Mouse (Mus musculus) thymus, adult 2 months (tissue): ENCODE measurements around the gene Grip1. TPM values are rescaled to one million over a fixed set of nuclear protein-coding genes. Genes with fewer than 3 reads are reported as not detected.

Experiments
- DNase-seq: peaks from one replicate; pipeline ENCODE4 v3.0.0; 2021
- H3K27ac ChIP-seq: fragments of 200-500 bp; 2 replicates; pipeline ENCODE4 v1.5.1; 2012; ENCODE audit warnings: low read length, control low read depth; ENCODE audit not compliant: control insufficient read depth, insufficient read depth
- H3K27me3 ChIP-seq: fragments of 200-500 bp; 2 replicates; pipeline ENCODE4 v1.6.1; 2012; ENCODE audit warnings: mild to moderate bottlenecking, low read length, moderate library complexity, mixed read lengths; ENCODE audit not compliant: control insufficient read depth, insufficient read depth
- H3K36me3 ChIP-seq: fragments of 200-500 bp; 2 replicates; pipeline ENCODE4 v1.6.1; 2012; ENCODE audit warnings: mild to moderate bottlenecking, low read length, moderate library complexity; ENCODE audit not compliant: control insufficient read depth, insufficient read depth
- H3K4me1 ChIP-seq: fragments of 200-500 bp; replicated peaks from 2 replicates; pipeline ENCODE4 v1.6.1; 2012; ENCODE audit warnings: low read length; ENCODE audit not compliant: control insufficient read depth, insufficient read depth
- H3K4me3 ChIP-seq: fragments of 200-500 bp; 2 replicates; pipeline ENCODE4 v1.5.1; 2012; ENCODE audit warnings: mild to moderate bottlenecking, low read length, control low read depth, moderate library complexity; ENCODE audit not compliant: control insufficient read depth, insufficient read depth
- CTCF ChIP-seq: fragments of 200-500 bp; IDR thresholded peaks from 2 replicates; pipeline ENCODE4 v1.5.1; 2012; ENCODE audit warnings: mild to moderate bottlenecking, control low read depth, low read length, moderate library complexity, borderline replicate concordance; ENCODE audit not compliant: control insufficient read depth, poor library complexity, insufficient read depth; ENCODE audit errors: extremely low read depth
- POLR2A ChIP-seq: fragments of 200-500 bp; IDR thresholded peaks from 2 replicates; pipeline ENCODE4 v1.6.1; 2012; ENCODE audit warnings: mild to moderate bottlenecking, low read length, control low read depth, moderate library complexity; ENCODE audit not compliant: control insufficient read depth, poor library complexity, insufficient read depth; ENCODE audit errors: extremely low read depth
- WGBS: fragments of 180-500 bp; shearing (Covaris S2); methylation state at CpG from one replicate; pipeline ENCODE4 v1.1.7; 2018; 5-methylcytosine and 5-hydroxymethylcytosine counted together
- polyA plus RNA-seq: library from polyadenylated mRNA; depleted of rRNA; stranded (reverse); fragments of >200 nt; gene quantifications from 2 replicates; pipeline ENCODE4 v1.2.3, GENCODE M21; 2012

The Grip1 gene
- polyA plus RNA-seq, 1 experiment = 0.47 TPM

- Histone ChIP-seq H3K27ac (no peak overlapping the region), H3K27me3 (no peaks in the 10 kb centered on the region), H3K36me3 (peaks cover 71% of the 10 kb centered on the region), H3K4me1 (no peaks in the 10 kb centered on the region), H3K4me3 (no peak overlapping the region)
- TF ChIP-seq CTCF = no peak
- TF ChIP-seq POLR2A = no peak
- WGBS = 94% methylated on average over 12 of the region's 12 CpGs
- DNase-seq = no peak
Measured at GRCm38 (mm10) chr10:120092548-120092947, 638.9 kb downstream of the Grip1 start.

DNA sequence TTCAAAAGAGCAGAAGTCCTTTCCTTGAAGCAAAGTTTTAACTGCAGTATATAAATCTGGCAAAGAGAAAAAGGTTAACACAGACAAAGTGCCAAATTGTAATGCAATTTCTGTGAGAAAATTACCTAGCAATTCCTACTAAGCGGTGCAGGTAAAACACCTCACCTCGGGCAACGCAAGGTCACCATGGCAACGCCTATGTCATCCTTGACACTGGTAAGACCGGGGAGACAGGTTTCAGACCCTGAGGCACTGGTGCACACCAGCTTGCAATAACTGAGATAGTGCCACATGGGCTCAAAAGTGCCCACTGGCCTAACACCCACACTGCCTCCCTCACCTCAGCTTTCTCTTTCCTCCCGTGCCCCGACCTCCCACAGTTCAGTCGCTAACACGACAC, 641.5 kb downstream of the Grip1 start:
- H3K36me3 ChIP-seq = peaks cover 52% of the 10 kb centered on the region
- WGBS = 97% methylated on average over 9 of the region's 9 CpGs
- no peak for DNase-seq

GRCm38 (mm10) chr10:120095716-120096115, 642.1 kb downstream of the Grip1 start:
- Histone ChIP-seq H3K27ac (no peak overlapping the region), H3K36me3 (peaks cover 57% of the 10 kb centered on the region)
- WGBS = 97% methylated on average over 5 of the region's 5 CpGs

More for the DNA sequence above, 641.5 kb downstream of the Grip1 start:
- Histone ChIP-seq H3K27me3 (no peaks in the 10 kb centered on the region), H3K4me3 (no peak overlapping the region), H3K4me1 (no peaks in the 10 kb centered on the region), H3K27ac (no peak overlapping the region)
- TF ChIP-seq POLR2A = no peak
- no peak for TF ChIP-seq CTCF

DNA sequence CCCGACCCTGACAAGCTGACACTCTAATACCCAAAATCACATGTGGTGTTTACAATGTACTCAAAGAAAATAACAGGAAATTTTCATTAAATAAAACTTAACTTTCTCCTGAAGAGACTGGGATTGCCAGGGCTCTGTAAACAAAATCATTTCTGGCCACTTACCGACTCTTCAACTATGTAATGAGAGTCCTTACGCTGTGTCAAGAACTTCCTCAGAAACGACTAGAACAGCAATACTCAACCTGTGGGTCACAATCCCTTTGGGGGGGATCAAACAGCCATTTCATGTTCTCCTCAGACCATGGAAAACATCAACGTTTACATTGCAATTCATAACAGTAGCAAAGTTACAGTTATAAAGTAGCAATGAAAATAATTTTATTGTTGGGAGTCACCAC, 643.9 kb downstream of the Grip1 start:
- Histone ChIP-seq H3K4me1 (no peaks in the 10 kb centered on the region), H3K4me3 (no peak overlapping the region), H3K27me3 (no peaks in the 10 kb centered on the region), H3K36me3 (peaks cover 53% of the 10 kb centered on the region), H3K27ac (no peak overlapping the region)
- TF ChIP-seq POLR2A = no peak
- TF ChIP-seq CTCF = no peak
- DNase-seq = no peak
- WGBS = 95% methylated on average over 5 of the region's 5 CpGs

More at GRCm38 (mm10) chr10:120095716-120096115, 642.1 kb downstream of the Grip1 start:
- no peak for TF ChIP-seq CTCF
- TF ChIP-seq POLR2A = no peak
- no peak for DNase-seq
- no peaks in the 10 kb centered on the region for H3K27me3 ChIP-seq
- no peaks in the 10 kb centered on the region for H3K4me1 ChIP-seq
- no peak overlapping the region for H3K4me3 ChIP-seq

GRCm38 (mm10) chr10:120100806-120101205, 647.2 kb downstream of the Grip1 start:
- no peaks in the 10 kb centered on the region for H3K4me1 ChIP-seq
- 100% methylated on average over 1 of the region's 1 CpGs for WGBS
- H3K4me3 ChIP-seq = no peak overlapping the region
- TF ChIP-seq POLR2A (no peak), CTCF (no peak)
- peaks cover 52% of the 10 kb centered on the region for H3K36me3 ChIP-seq
- H3K27me3 ChIP-seq = no peaks in the 10 kb centered on the region
- DNase-seq = no peak
- H3K27ac ChIP-seq = no peak overlapping the region

- DNase-seq = no peak
- TF ChIP-seq POLR2A = no peak
- Histone ChIP-seq H3K4me1 (no peaks in the 10 kb centered on the region; the same call in 1 of the 2 replicates), H3K4me3 (peak overlapping the region; percentile 72), H3K27ac (no peak overlapping the region), H3K27me3 (no peaks in the 10 kb centered on the region), H3K36me3 (peaks cover 16% of the 10 kb centered on the region)
- WGBS = 71% methylated on average over 3 of the region's 3 CpGs
Measured at GRCm38 (mm10) chr10:120111691-120112319, 658.2 kb downstream of the Grip1 start.
